Mouse (Mus musculus): ENCODE data around the gene Xk.
"Not testable (repeated sequence)": the region's sequence is repeated elsewhere in the genome, so short reads cannot be mapped to it uniquely, and the experiment has no call there.

DNA sequence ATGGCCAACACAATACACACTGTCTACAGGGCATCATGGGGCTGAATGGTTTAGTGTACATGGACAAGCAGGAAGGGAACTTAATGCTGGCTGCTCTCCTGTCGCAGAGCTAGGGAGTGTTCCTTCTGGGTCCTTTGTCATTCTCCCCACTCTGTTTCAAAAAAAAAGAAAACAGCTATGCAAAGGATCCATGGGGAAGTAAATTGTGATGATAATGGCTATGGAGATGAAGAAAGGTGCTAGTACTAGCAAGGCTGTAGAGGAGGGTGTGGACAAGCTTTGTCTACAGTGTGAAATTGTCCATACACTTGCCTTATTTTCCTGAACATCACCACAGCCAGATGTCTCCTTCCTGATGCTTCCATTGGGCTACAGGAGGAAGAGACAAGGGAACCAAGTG is 62.4 kb downstream of the Xk start:
- TF ChIP-seq CTCF (IDR thresholded peaks at IDR 0.05; ENCODE audit: borderline replicate concordance, extremely low read depth, insufficient read depth, insufficient read length); POLR2A (IDR thresholded peaks at IDR 0.05; ENCODE audit: borderline replicate concordance, extremely low read depth, insufficient read depth, insufficient read length, poor library complexity, severe bottlenecking): not testable (repeated sequence)
